Mouse (Mus musculus): ENCODE results near the gene Rundc3b. TPM values are rescaled to one million over a fixed set of nuclear protein-coding genes. Genes with fewer than 3 reads are reported as not detected.

Rundc3b gene
- polyA plus RNA-seq, 1 experiment: not detected

- Histone ChIP-seq H3K27me3 (ENCODE audit: control insufficient read depth, insufficient read depth, insufficient read length) (no peaks in the 10 kb centered on the region), H3K4me3 (no peak overlapping the region), H3K4me2 (ENCODE audit: low read depth) (no peak overlapping the region), H3K36me3 (ENCODE audit: control insufficient read depth, insufficient read depth) (no peaks in the 10 kb centered on the region), H3ac (ENCODE audit: control insufficient read depth, insufficient read length) (no peak overlapping the region), H3K79me2 (ENCODE audit: control insufficient read depth, insufficient read depth) (no peaks in the 10 kb centered on the region)
- TF ChIP-seq POLR2A (IDR thresholded peaks at IDR 0.05; ENCODE audit: insufficient read length, low read depth) (no peak), CEBPB (IDR thresholded peaks at IDR 0.05; ENCODE audit: insufficient read depth, poor library complexity, severe bottlenecking) (no peak), USF1 (IDR thresholded peaks at IDR 0.05; ENCODE audit: low read depth) (no peak), TCF3 (IDR thresholded peaks at IDR 0.05; ENCODE audit: insufficient read length, low read depth) (no peak), E2F4 (IDR thresholded peaks at IDR 0.05; ENCODE audit: insufficient read depth) (no peak), MYOG (IDR thresholded peaks at IDR 0.05; ENCODE audit: control insufficient read depth in 1 of 3, insufficient read depth in 1 of 3, insufficient read length in 2 of 3, low read depth in 2 of 3) (no peak), TCF12 (IDR thresholded peaks at IDR 0.05; ENCODE audit: insufficient read depth, poor library complexity, severe bottlenecking) (no peak), SRF (IDR thresholded peaks at IDR 0.05; ENCODE audit: control insufficient read depth, insufficient read length, low read depth) (no peak), MYOD1 (IDR thresholded peaks at IDR 0.05; ENCODE audit: control insufficient read depth in 1 of 3, insufficient read length in 2 of 3, low read depth in 2 of 3) (no peak), MAX (IDR thresholded peaks at IDR 0.05; ENCODE audit: low read depth) (no peak)
Measured at GRCm38 (mm10) chr5:8455565-8455964, 167.2 kb downstream of the Rundc3b start.

Other genes starting within 250 kb of the Rundc3b start
- 8.3 TPM for gene Dbf4, start 200.2 kb downstream of the Rundc3b start, polyA plus RNA-seq (2012; fragmentation: generic; extraction: Trizol)
- 4.5 TPM for gene Slc25a40, start 200.1 kb downstream of the Rundc3b start, polyA plus RNA-seq (2012; fragmentation: generic; extraction: Trizol)
- gene Abcb1a, start 37.1 kb upstream of the Rundc3b start, polyA plus RNA-seq (2012; fragmentation: generic; extraction: Trizol): 0.89 TPM
- gene Abcb1b, start 175.2 kb upstream of the Rundc3b start, polyA plus RNA-seq (2012; fragmentation: generic; extraction: Trizol): 6.8 TPM